Mouse (Mus musculus): ENCODE measurements around the gene Serpinb6a.

- TF ChIP-seq NANOG (IDR thresholded peaks at IDR 0.05; ENCODE audit: borderline replicate concordance, low read length) = no peak
- peak; percentile 45 for TF ChIP-seq CTCF (conservative IDR thresholded peaks at IDR 0.05; ENCODE audit: low read length)
These were observed 108.4 kb downstream of the Serpinb6a start for GRCm38 (mm10) chr13:33894207-33894606.
